Mouse (Mus musculus) heart, postnatal 4 days (tissue): Measurements from ENCODE around the gene Gm36079. TPM values are rescaled to one million over a fixed set of nuclear protein-coding genes. Genes with fewer than 3 reads are reported as not detected.
"Not testable (repeated sequence)": the region's sequence is repeated elsewhere in the genome, so short reads cannot be mapped to it uniquely, and the experiment has no call there.

Experiments used
- DNase-seq: peaks from one replicate; pipeline ENCODE4 v3.0.0; 2021
- total RNA-seq, 2 experiments: library from RNA; stranded (reverse); gene quantifications; 2 replicates each; pipeline ENCODE4 v1.2.3; 2021

Gm36079 gene
- total RNA-seq, 2 experiments from 2014 or later, result not detected

DNA sequence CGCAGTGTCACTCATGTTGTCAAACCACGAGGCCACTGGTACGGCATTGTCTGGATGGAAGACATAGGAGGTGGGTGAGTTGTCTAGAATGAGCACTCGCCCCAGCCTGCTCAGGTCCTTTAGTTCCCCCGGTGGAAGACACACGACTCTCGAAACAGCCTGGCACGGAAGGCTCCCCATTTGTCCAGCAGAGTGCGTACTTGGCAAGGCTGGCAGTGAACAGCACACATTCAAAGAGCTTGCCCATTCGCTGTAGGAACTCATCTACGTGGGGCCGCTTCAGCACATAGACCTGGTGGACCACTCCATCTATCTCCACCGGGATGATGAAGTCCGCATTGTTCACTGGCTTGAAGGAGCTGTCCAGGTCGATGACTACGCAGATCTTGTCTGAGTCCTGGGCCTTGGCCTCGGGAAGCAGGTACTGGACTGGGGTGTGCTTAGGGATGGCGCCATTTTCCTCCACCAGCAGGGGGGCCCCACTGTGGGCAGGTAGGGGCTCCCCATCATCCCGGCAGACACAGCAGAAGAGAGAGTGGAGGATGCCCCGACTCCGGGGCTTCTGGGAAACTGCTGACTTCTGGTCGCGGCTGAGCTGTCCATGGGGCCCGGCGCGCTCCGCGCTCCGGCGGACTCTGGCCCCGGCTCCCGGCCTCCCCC is 11.3 kb downstream of the Gm36079 start:
- not testable (repeated sequence) for DNase-seq

DNA sequence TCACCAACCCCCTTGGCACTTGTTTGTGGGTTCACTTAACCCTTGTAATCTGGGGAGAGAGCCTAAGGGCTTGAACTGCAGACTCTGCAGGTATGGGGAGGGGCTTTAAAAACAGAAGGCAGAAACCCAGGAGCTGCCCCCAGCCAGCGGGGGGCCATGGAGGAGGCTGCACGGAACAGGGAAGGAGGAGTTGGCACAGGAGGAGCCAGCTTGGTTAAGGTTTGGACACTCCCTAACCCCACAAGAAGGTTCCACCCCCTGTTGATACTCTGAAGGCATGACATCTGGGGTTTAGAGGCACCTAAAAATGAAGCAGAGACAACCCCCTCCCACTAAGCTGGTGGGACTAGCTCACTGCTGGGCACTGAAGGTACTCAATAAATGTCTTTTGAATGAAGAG is 12.8 kb downstream of the Gm36079 start:
- DNase-seq, result not testable (repeated sequence)

DNA sequence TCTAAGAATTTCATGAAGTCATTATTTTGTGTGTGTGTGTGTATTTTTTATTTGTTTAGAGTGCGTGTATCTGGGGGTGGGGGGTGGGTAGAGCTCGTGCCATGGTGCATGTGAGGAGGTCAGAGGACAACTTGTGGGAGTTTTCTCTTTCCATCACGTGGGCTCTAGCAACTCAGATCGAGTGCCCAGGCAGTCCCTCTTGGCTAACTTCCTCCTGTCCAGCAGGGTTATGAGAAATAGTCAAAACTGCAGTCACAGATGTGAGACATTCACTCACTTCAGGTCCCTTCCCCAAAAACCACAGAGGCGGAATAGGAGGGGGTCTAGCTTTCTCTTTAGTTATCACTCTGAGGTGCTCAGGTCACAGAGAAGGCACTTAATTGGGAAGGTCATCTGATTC is 13.3 kb downstream of the Gm36079 start:
- DNase-seq, result not testable (repeated sequence)

DNA sequence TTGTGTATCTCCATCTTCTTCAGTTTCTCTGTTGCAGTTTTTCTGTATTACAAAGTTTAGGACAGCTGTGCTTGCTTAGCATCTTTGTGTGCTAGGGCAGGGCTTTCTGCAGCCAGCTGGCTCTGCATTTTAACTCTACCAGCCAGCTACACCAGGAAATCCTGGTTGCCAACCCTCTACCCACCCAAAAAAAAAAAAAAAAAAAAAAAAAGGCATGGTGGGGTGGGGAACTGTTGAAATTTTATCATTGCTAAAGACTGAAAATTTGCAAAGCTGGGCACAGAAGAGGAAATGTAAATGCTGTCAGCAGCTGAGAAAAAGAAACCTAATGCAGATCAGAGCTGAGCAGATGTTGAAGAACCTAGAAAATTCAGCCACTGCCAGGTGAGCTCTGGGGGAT is 16.7 kb downstream of the Gm36079 start:
- not testable (repeated sequence) for DNase-seq

DNA sequence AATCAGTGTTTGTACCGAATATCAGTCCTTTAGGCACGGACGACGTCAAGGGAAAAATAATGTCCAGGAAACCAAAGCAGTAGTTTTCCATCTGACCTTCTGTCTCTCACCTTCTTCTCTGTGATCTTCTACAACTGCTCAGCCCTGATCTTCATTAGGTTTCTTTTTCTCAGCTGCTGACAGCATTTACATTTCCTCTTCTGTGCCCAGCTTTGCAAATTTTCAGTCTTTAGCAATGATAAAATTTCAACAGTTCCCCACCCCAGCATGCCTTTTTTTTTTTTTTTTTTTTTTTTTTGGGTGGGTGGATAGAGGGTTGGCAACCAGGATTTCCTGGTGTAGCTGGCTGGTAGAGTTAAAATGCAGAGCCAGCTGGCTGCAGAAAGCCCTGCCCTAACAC is 27.6 kb downstream of the Gm36079 start:
- not testable (repeated sequence) for DNase-seq

DNA sequence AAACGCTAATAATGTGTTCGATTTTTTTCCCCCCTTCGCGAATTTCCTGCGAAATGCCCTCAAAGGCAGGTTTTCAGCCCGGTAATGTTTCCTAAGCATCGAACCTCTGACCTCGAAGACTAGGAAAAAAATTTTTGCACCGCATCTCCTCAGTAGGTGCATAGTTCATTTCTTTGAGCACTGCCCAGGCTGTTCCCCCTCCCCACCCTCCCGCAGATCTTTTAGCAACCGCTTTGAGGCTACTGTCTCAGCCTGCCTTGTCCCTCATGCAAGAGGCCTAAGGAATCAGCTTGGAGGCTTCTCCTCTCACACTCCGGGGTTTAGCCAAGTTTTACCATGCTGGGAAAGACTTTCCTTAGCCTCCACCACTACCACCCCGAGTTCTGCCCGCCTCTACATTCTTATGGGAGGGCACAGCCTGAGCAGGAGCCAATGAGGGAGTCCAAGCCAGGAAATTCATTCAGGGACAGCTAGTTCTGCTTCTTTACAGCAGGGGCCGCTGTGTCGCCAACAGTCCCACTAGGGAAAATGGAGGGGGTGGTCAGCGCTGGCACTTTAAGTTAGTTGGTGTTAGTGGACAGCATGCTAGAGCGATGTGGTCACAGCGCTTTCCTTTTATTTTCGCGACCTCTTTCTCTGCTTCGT is 28.2 kb downstream of the Gm36079 start:
- not testable (repeated sequence) for DNase-seq

DNA sequence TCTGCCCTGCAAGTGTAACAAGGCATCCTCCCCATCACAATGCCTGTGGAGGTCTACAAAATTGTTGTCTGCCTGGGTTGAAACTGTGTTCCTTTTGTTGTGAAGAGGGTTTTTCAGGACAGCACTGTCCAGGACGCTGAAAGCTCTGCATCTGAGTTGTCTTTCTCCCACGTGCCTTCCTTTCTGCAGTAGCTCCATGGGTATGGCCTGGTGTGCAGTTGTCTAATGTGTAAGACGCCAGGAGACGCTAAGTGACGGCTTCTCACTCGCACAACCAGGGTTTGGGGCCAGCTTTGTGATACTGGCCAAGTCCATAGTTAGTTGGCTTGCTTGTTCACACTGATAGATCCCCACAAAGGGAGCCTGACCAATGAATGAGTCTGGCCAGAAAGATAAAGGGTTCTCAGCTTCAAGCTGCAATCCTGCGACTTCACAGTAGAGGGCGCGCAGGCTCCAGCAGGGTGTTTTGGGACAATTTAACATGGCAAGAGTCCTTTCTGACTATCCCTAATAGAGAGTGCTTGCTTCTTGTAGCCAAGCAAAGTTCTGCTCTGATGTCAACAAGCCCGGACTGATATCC is 34.8 kb downstream of the Gm36079 start:
- not testable (repeated sequence) for DNase-seq

DNA sequence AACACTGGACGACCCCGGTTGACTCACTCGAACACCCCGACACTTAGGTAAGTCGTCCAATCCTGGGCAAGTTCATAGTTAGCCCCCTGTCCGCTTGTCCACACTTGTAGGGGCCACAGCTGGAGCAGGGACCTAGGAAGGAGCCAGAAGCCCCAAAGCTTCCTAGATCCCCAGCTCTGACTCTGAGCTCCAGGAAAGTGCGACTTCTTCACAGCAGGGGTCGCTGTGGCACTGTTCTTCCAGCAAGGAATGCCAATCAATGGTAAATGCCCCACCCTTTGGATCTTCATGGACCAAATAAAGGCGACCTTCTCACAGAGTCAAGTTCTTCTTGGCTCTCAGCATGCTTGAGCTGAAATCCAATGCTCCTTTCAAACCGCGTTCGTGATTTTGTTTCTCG is 35.5 kb downstream of the Gm36079 start:
- not testable (repeated sequence) for DNase-seq

Other genes with a start within 250 kb of the Gm36079 start
- 10 to 100 TPM; 29.4 to 32.6 TPM for gene Zfp131, start 236.1 kb downstream of the Gm36079 start, total RNA-seq
- gene AF067063, start 196.8 kb downstream of the Gm36079 start, total RNA-seq, result not detected
- not detected for gene D13Ertd608e, start 191.0 kb downstream of the Gm36079 start, total RNA-seq
- gene Tcstv1, start 132.2 kb downstream of the Gm36079 start, total RNA-seq, result not detected
- gene Gm21761, start 97.7 kb downstream of the Gm36079 start, total RNA-seq, result not detected
- not detected for gene B020031M17Rik, start 76.2 kb downstream of the Gm36079 start, total RNA-seq
- not detected for gene Gm21188, start 25.2 kb upstream of the Gm36079 start, total RNA-seq
- gene Gm20767, start 113.2 kb upstream of the Gm36079 start, total RNA-seq, result not detected
- gene Gm21818, start 145.4 kb upstream of the Gm36079 start, total RNA-seq, result not detected
- not detected for gene Gm21762, start 188.9 kb upstream of the Gm36079 start, total RNA-seq
- not detected for gene Gm21731, start 212.1 kb upstream of the Gm36079 start, total RNA-seq
- not detected for gene AF067061, start 236.1 kb upstream of the Gm36079 start, total RNA-seq